Mouse (Mus musculus) liver, adult 2 months (tissue): ENCODE data around the gene Wnt2b.

Experiments used
- CTCF ChIP-seq: fragments of 200-500 bp; IDR thresholded peaks from 2 replicates; pipeline ENCODE4 v1.5.1; 2011; ENCODE audit warnings: low read depth, low read length, control low read depth
- POLR2A ChIP-seq: fragments of 200-500 bp; IDR thresholded peaks from 2 replicates; pipeline ENCODE4 v1.6.1; 2011; ENCODE audit warnings: low read length, control low read depth; ENCODE audit not compliant: insufficient read depth; ENCODE audit errors: extremely low read depth

DNA sequence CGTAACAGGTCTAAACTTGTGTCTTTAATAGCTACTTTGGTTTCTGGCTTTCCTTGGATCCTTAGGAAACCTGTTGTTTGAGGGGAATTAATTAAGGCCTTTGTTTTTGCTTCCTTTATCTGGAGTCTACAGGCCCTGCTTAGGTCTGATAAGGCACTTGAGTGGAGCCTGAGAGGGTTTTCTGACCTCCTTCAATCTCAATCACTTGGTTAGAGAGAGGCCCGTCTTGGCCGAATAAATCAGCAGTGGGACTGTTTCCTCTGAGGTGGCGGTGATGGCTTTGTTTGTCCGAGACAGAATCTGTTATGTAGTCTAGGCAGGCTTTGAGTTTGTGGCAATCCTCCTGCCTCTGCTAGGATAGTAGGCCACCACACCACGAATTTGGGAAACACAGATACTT is 35.8 kb upstream of the Wnt2b start:
- TF ChIP-seq CTCF (no peak), POLR2A (no peak)
